Comparison of ENCODE assay signal across 41 mouse cellular contexts in the genomic region with DNA sequence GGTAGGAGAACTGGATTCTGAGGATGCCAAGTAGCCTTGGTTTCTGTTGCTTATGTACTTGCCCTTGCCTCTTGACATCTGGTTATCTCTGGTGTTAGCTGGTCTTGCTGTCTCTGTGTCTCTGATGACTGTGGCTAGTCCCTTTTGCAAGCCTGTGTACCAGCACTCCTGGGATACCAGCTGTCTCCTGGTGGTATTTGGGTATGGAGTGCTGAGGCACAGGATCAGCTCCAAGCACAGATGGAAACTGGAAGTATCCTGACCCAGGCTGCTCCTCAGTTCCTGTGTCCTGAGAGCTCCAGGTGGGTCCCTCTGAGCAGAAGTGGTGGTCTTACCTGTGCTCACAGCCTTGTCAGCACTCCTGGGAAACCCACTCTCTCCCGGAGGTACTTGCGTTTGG. TPM values are rescaled to one million over a fixed set of nuclear protein-coding genes. Genes with fewer than 3 reads are reported as not detected.
"Had no signal": no experiment of that assay in that cellular context is flagged by ENCODE, and none has a peak within 500 bp of the region (broad histone marks: within the 10 kb centered on the region; RNA-seq: fewer than 3 reads in every experiment).

No protein-coding gene starts in this region.

- H3K27ac ChIP-seq: heart, embryonic 13.5 days; heart, embryonic 15.5 days; hindbrain, embryonic 10.5 days; hindbrain, embryonic 12.5 days; hindbrain, embryonic 13.5 days; hindbrain, embryonic 14.5 days; hindbrain, embryonic 15.5 days; hindbrain, postnatal 0 days; intestine, embryonic 15.5 days; kidney, embryonic 15.5 days; kidney, postnatal 0 days; layer of hippocampus, adult 2 months; left cerebral cortex, adult 2 months had no signal

- H3K4me2 ChIP-seq: heart, embryonic 13.5 days; heart, embryonic 15.5 days; hindbrain, embryonic 12.5 days; hindbrain, embryonic 13.5 days; hindbrain, embryonic 14.5 days; hindbrain, embryonic 15.5 days; intestine, embryonic 15.5 days; kidney, embryonic 15.5 days had no signal

- H3K27me3 ChIP-seq: heart, embryonic 13.5 days; heart, embryonic 15.5 days; hindbrain, embryonic 12.5 days; hindbrain, embryonic 13.5 days; hindbrain, embryonic 15.5 days; intestine, embryonic 15.5 days; kidney, embryonic 15.5 days had no signal

- ATAC-seq: hindbrain, embryonic 16.5 days; hindbrain, postnatal 0 days; inflammation-experienced regulatory T-cells, adult 6 months; intestine, embryonic 15.5 days; intestine, embryonic 16.5 days; intestine, postnatal 0 days had no signal

- H3K9ac ChIP-seq: heart, embryonic 13.5 days; heart, embryonic 15.5 days; hindbrain, embryonic 12.5 days; hindbrain, embryonic 13.5 days; hindbrain, embryonic 14.5 days; hindbrain, embryonic 15.5 days; intestine, embryonic 15.5 days; kidney, embryonic 15.5 days had no signal

- H3K36me3 ChIP-seq: heart, embryonic 13.5 days; heart, embryonic 15.5 days; hindbrain, embryonic 10.5 days; hindbrain, embryonic 12.5 days; hindbrain, embryonic 13.5 days; hindbrain, embryonic 15.5 days; intestine, embryonic 15.5 days; kidney, embryonic 15.5 days had no signal

- H3K4me3 ChIP-seq: heart, embryonic 13.5 days; heart, embryonic 15.5 days; hindbrain, embryonic 10.5 days; hindbrain, embryonic 12.5 days; hindbrain, embryonic 13.5 days; hindbrain, embryonic 15.5 days; intestine, embryonic 15.5 days; kidney, embryonic 15.5 days; layer of hippocampus, adult 2 months; left cerebral cortex, adult 2 months had no signal

- H3K4me1 ChIP-seq: heart, embryonic 13.5 days; heart, embryonic 15.5 days; hindbrain, embryonic 10.5 days; hindbrain, embryonic 12.5 days; hindbrain, embryonic 13.5 days; hindbrain, embryonic 15.5 days; intestine, embryonic 15.5 days; kidney, embryonic 15.5 days had no signal

- DNase-seq: heart, postnatal 10 days; heart, postnatal 14 days; heart, postnatal 36 days; heart, postnatal 4 days; kidney, adult 11 months; kidney, adult 18-20 months; kidney, adult 2 months; kidney, adult 8-10 months; kidney, adult 9 months; kidney, postnatal 10 days; kidney, postnatal 14 days; kidney, postnatal 25 days; kidney, postnatal 36 days; kidney, postnatal 4 days; layer of hippocampus, adult 9-11 months; layer of hippocampus, postnatal 36 days had no signal

- H3K9me3 ChIP-seq: heart, embryonic 15.5 days; hindbrain, embryonic 12.5 days; hindbrain, embryonic 15.5 days; intestine, embryonic 15.5 days; kidney, embryonic 15.5 days had no signal

RNA-seq across cellular contexts. Expression of a gene that starts 7.4 kb away (rescaled TPM):
- polyA plus RNA-seq: heart, embryonic 13.5 days; heart, embryonic 14.5 days; heart, embryonic 15.5 days; heart, embryonic 16.5 days; heart, postnatal 0 days; hindbrain, embryonic 10.5 days; hindbrain, embryonic 11.5 days; hindbrain, embryonic 12.5 days; hindbrain, embryonic 13.5 days; hindbrain, embryonic 14.5 days; hindbrain, embryonic 15.5 days; hindbrain, embryonic 16.5 days; inflammation-experienced regulatory T-cells, adult 6 months; intestine, embryonic 14.5 days; intestine, embryonic 15.5 days; intestine, embryonic 16.5 days; intestine, postnatal 0 days; kidney, adult 2 months; kidney, embryonic 14.5 days; kidney, embryonic 15.5 days; kidney, embryonic 16.5 days; kidney, postnatal 0 days; large intestine, adult 2 months had no signal

RNA-seq across cellular contexts. Expression of a gene that starts 11.3 kb away (rescaled TPM):
- polyA plus RNA-seq: heart, embryonic 13.5 days; heart, embryonic 14.5 days; heart, postnatal 0 days; inflammation-experienced regulatory T-cells, adult 6 months; kidney, embryonic 14.5 days; kidney, postnatal 0 days had no signal

RNA-seq across cellular contexts. Expression of a gene that starts 32.7 kb away (rescaled TPM):
- polyA plus RNA-seq: heart, embryonic 14.5 days; heart, embryonic 15.5 days; heart, embryonic 16.5 days; heart, postnatal 0 days; hindbrain, embryonic 10.5 days; hindbrain, embryonic 11.5 days; hindbrain, embryonic 12.5 days; hindbrain, embryonic 13.5 days; intestine, embryonic 15.5 days; intestine, embryonic 16.5 days; intestine, postnatal 0 days; kidney, adult 2 months; kidney, embryonic 14.5 days; kidney, embryonic 15.5 days; large intestine, adult 2 months had no signal
